Mouse (Mus musculus): ENCODE data around the gene Cryaa.

DNA sequence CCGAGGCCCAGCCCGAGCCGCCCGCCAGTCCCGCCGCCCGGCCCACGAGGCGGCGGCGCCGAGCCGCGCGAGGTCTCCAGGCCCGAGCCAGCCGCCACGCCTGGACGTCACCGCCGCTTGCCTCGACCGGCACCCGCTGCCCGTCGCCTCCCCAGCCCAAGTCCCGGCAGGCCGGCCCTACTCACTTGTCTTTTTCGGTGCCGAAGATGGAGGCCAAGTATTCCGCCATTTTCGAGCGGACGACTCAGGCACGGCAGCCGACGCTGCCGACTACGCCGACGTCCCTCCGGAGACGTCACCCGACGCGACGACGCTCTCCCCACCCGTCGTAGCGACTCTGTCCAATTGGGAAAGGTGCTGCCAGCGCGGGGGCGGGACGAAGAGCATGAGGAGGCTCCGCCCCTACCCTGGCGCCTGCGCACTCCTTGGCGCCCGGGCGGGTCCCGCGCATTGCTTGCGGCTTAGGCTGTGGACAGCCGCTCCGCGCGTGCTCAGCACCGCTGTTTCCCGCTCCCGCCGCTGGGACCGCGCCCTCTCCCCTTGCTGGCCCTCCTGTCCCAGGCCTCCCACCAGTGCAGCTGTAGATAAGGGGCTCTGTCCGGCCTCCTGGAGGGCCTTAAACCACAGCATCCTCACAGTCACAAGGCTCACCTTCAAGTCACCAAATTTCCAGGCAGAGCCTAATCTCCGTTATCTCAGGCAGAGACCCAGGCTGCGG lies 19.0 kb upstream of the Cryaa start, which contains the start of gene U2af1:
- peak; percentile 94 for TF ChIP-seq POLR2A (IDR thresholded peaks at IDR 0.05; ENCODE audit: borderline replicate concordance, insufficient read depth, low read length)
- no peak for TF ChIP-seq CTCF (IDR thresholded peaks at IDR 0.05; ENCODE audit: borderline replicate concordance, insufficient read depth, low read depth, low read length)
